Comparison of ENCODE assay signal across 7 mouse cellular contexts in genomic region chr7:29954731-29955130, GRCm38 (mm10). TPM values are rescaled to one million over a fixed set of nuclear protein-coding genes. Genes with fewer than 3 reads are reported as not detected.
DNase-seq lines count a peak whose midpoint lies in the region; ATAC-seq and TF ChIP-seq lines count a peak whose summit lies in the region.

No protein-coding gene starts in this region.

- 30% methylated on average over 4 of the region's 4 CpGs for WGBS in kidney, embryonic 16.5 days

- no peak overlapping the region for H3K9ac ChIP-seq in ES-E14 (ENCODE audit: insufficient read depth, low read depth, low read length, poor library complexity, severe bottlenecking)
- H3K9ac ChIP-seq in kidney, embryonic 16.5 days (replicated peaks; ENCODE audit: low read length) = no peak overlapping the region

- ATAC-seq in granulocyte monocyte progenitor cell, adult 5-6 weeks (replicated peaks; ENCODE audit: poor library complexity, severe bottlenecking) = 0 out of 2 replicates have a peak, but pooled peaks have one; percentile 36
- no peak for ATAC-seq in kidney, embryonic 16.5 days (ENCODE audit: low FRiP score, low TSS enrichment)

- no peaks in the 10 kb centered on the region for H3K27me3 ChIP-seq in C2C12 (ENCODE audit: control insufficient read depth, insufficient read depth, insufficient read length)
- H3K27me3 ChIP-seq in kidney, embryonic 16.5 days (ENCODE audit: insufficient read depth, low read length) = no peaks in the 10 kb centered on the region

- H3K9me3 ChIP-seq in ES-E14 (ENCODE audit: control insufficient read depth, insufficient read depth, low read depth, low read length) = no peaks in the 10 kb centered on the region
- no peaks in the 10 kb centered on the region for H3K9me3 ChIP-seq in kidney, embryonic 16.5 days (ENCODE audit: low read length)

- H3K4me1 ChIP-seq in ES-E14 (ENCODE audit: control insufficient read depth in 2 of 2, insufficient read depth in 2 of 2, low read length in 2 of 2, poor library complexity in 1 of 2) = peaks cover 0 to 2% of the 10 kb centered on the region in 2 experiments; a peak in 1 of 4 replicates
- H3K4me1 ChIP-seq in kidney, embryonic 16.5 days (ENCODE audit: insufficient read depth, low read length) = peaks cover 8% of the 10 kb centered on the region; the same call in 1 of the 2 replicates

- peak; percentile 28 for TF ChIP-seq CTCF in C2C12 (IDR thresholded peaks at IDR 0.05; ENCODE audit: control insufficient read depth, insufficient read depth, insufficient read length)

- no peak overlapping the region for H3K27ac ChIP-seq in ES-E14 (ENCODE audit: insufficient read depth, low read depth, low read length, poor library complexity, severe bottlenecking)
- H3K27ac ChIP-seq in kidney, embryonic 16.5 days (ENCODE audit: low read length) = no peak overlapping the region

- DNase-seq in ES-E14 (ENCODE audit: low read depth, low spot score) = peak; percentile 76
- DNase-seq in cerebellum, postnatal 10 days = peak; percentile 62 to 74
- DNase-seq in lung, postnatal 25 days (ENCODE audit: low spot score) = peak; percentile 52
- peak; percentile 50 for DNase-seq in spleen, adult 12 weeks (ENCODE audit: low spot score)

- no peaks in the 10 kb centered on the region for H3K79me2 ChIP-seq in C2C12 (ENCODE audit: control insufficient read depth, insufficient read depth)

- H3K79me3 ChIP-seq in C2C12 (ENCODE audit: low read depth) = no peaks in the 10 kb centered on the region

- H3K4me3 ChIP-seq in C2C12 (ENCODE audit: insufficient read depth, poor library complexity, severe bottlenecking) = no peak overlapping the region
- peak overlapping the region; percentile 74 to 81; a peak in 3 of 4 replicates for H3K4me3 ChIP-seq in ES-E14 (ENCODE audit: insufficient read depth in 1 of 2, low read depth in 1 of 2, low read length in 2 of 2, poor library complexity in 1 of 2, severe bottlenecking in 1 of 2)
- peak overlapping the region; percentile 69 for H3K4me3 ChIP-seq in kidney, embryonic 16.5 days (ENCODE audit: low read length)

- in situ Hi-C loops in ES-E14 (cut with MboI; ENCODE audit: low sequenced_read_pairs in 2 of 2, unreplicated experiment in 2 of 2) = no loop called here

- no peak overlapping the region for H3ac ChIP-seq in C2C12 (ENCODE audit: control insufficient read depth, insufficient read length, low read depth)

- H3K36me3 ChIP-seq in C2C12 (ENCODE audit: control insufficient read depth, insufficient read depth) (no peaks in the 10 kb centered on the region), ES-E14 (ENCODE audit: control insufficient read depth, insufficient read depth, low read length, poor library complexity, severe bottlenecking) (no peaks in the 10 kb centered on the region)
- peaks cover 4% of the 10 kb centered on the region for H3K36me3 ChIP-seq in kidney, embryonic 16.5 days (ENCODE audit: insufficient read depth, low read length)

- peak overlapping the region; percentile 74 for H3K4me2 ChIP-seq in kidney, embryonic 16.5 days (replicated peaks; ENCODE audit: low read depth, low read length)

TF ChIP-seq in C2C12, 6 proteins besides CTCF, POLR2A, EP300 and RAD21:
- TF ChIP-seq MYOG (IDR thresholded peaks at IDR 0.05; ENCODE audit: control insufficient read depth, extremely low read depth, insufficient read length) (no peak), MYOD1 (IDR thresholded peaks at IDR 0.05; ENCODE audit: control insufficient read depth, insufficient read length, low read depth) (no peak), CEBPB (IDR thresholded peaks at IDR 0.05; ENCODE audit: low read depth) (no peak), USF1 (IDR thresholded peaks at IDR 0.05; ENCODE audit: low read depth) (no peak), MAX (IDR thresholded peaks at IDR 0.05) (no peak), FOSL1 (IDR thresholded peaks at IDR 0.05; ENCODE audit: insufficient read depth, low read length, poor library complexity, severe bottlenecking) (no peak)

TF ChIP-seq in ES-E14, 5 proteins besides CTCF, POLR2A, EP300 and RAD21:
- no peak for TF ChIP-seq ZNF384 (IDR thresholded peaks at IDR 0.05; ENCODE audit: low read depth, low read length)
- peak; percentile 44; the same call in 1 of the 2 replicates for TF ChIP-seq ZC3H11A (IDR thresholded peaks at IDR 0.05; ENCODE audit: borderline replicate concordance, low read depth, low read length)
- TF ChIP-seq HCFC1 (IDR thresholded peaks at IDR 0.05; ENCODE audit: borderline replicate concordance, insufficient read depth, low read length) = no peak
- TF ChIP-seq MAFK (IDR thresholded peaks at IDR 0.05; ENCODE audit: insufficient read depth, low read depth, low read length) = no peak
- no peak for TF ChIP-seq CHD2 (IDR thresholded peaks at IDR 0.05; ENCODE audit: low read depth, low read length)
TF ChIP-seq in ES-E14: peak in this region for 1.

RNA-seq across cellular contexts. Expression of gene Zfp74, which starts 0.8 kb away (rescaled TPM):
- 1.9 TPM for polyA plus RNA-seq in C2C12 (2012; fragmentation: generic; extraction: Trizol)
- total RNA-seq in ES-E14 (2012; rRNA removed) = 11.7 and 24.1 TPM in 2 replicates
- total RNA-seq in granulocyte monocyte progenitor cell, adult 5-6 weeks (2014; fragmentation: Nextera tagmentation) = 10.7 and 12.4 TPM in 2 replicates
- 6.9 and 9.3 TPM in 2 replicates for total RNA-seq in granulocyte monocyte progenitor cell, adult 5-6 weeks (2017)
- polyA plus RNA-seq in kidney, embryonic 16.5 days (2015; fragmentation: Nextera tagmentation; extraction: Ambion mirVana) = 11.4 and 14.2 TPM in 2 replicates

RNA-seq across cellular contexts. Expression of gene Zfp568, which starts 29.0 kb away (rescaled TPM):
- 11.0 TPM for polyA plus RNA-seq in C2C12 (2012; fragmentation: generic; extraction: Trizol)
- 120 and 126 TPM in 2 replicates for total RNA-seq in ES-E14 (2012; rRNA removed)
- 16.5 and 22.3 TPM in 2 replicates for total RNA-seq in granulocyte monocyte progenitor cell, adult 5-6 weeks (2014; fragmentation: Nextera tagmentation)
- total RNA-seq in granulocyte monocyte progenitor cell, adult 5-6 weeks (2017) = 50.3 and 51.3 TPM in 2 replicates
- 15.8 and 16.5 TPM in 2 replicates for polyA plus RNA-seq in kidney, embryonic 16.5 days (2015; fragmentation: Nextera tagmentation; extraction: Ambion mirVana)

RNA-seq across cellular contexts. Expression of gene Zfp383, which starts 46.7 kb away (rescaled TPM):
- polyA plus RNA-seq in C2C12 (2012; fragmentation: generic; extraction: Trizol) = 1.8 TPM
- total RNA-seq in ES-E14 (2012; rRNA removed) = 5.1 and 5.4 TPM in 2 replicates
- total RNA-seq in granulocyte monocyte progenitor cell, adult 5-6 weeks (2014; fragmentation: Nextera tagmentation) = 3.7 TPM in 1 of 2 replicates, not detected in the other
- 0.31 and 2.8 TPM in 2 replicates for total RNA-seq in granulocyte monocyte progenitor cell, adult 5-6 weeks (2017)
- 5.3 and 5.7 TPM in 2 replicates for polyA plus RNA-seq in kidney, embryonic 16.5 days (2015; fragmentation: Nextera tagmentation; extraction: Ambion mirVana)

RNA-seq across cellular contexts. Expression of gene Zfp27, which starts 48.4 kb away (rescaled TPM):
- 3.0 TPM for polyA plus RNA-seq in C2C12 (2012; fragmentation: generic; extraction: Trizol)
- 5.1 and 6.1 TPM in 2 replicates for total RNA-seq in ES-E14 (2012; rRNA removed)
- total RNA-seq in granulocyte monocyte progenitor cell, adult 5-6 weeks (2014; fragmentation: Nextera tagmentation) = 6.1 and 8.0 TPM in 2 replicates
- total RNA-seq in granulocyte monocyte progenitor cell, adult 5-6 weeks (2017) = 10.9 and 13.4 TPM in 2 replicates
- polyA plus RNA-seq in kidney, embryonic 16.5 days (2015; fragmentation: Nextera tagmentation; extraction: Ambion mirVana) = 12.0 and 12.1 TPM in 2 replicates
